Mouse (Mus musculus) stomach, postnatal 0 days (tissue): ENCODE measurements around the gene Arsa.

Experiments
- CTCF ChIP-seq: IDR thresholded peaks from 2 replicates; pipeline ENCODE4 v1.5.1; 2016; ENCODE audit warnings: antibody characterized with exemption, low read depth, mild to moderate bottlenecking, moderate library complexity
- EP300 ChIP-seq: optimal IDR thresholded peaks from 2 replicates; pipeline ENCODE3; 2016; ENCODE audit warnings: antibody characterized with exemption

DNA sequence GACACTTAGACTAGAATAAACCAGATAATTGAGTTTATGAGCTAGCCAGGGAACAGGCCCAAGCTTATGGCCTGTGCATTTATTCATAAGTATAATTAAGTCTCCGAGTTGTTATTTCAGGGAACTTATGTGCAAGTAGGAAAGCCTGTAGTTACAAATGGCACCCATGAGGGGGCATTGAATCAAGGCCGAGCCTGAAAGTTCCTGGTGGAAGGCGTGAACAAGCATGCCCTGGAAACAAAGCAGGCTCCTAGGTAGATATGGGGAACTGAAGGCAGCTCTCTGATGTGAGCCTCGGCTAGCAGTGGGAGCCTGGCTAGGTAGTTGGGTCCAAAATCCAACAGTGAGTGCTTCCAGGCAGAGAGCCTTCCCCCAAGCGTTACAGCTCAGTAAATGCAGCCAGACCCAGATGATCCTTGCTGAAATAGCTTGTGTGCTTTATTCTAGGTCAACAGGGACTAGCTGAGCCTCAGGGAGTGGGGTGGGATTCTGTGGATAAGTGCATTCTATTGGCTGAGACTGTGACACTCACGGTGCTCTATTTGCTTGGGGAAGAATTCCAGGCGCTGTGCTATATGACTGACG, 34.6 kb downstream of the Arsa start:
- TF ChIP-seq CTCF (peak; percentile 58), EP300 (no peak)
